Mouse (Mus musculus): Measurements from ENCODE around the gene Gm10320. TPM values are rescaled to one million over a fixed set of nuclear protein-coding genes. Genes with fewer than 3 reads are reported as not detected.
A peak's percentile ranks its signal among the peaks of the same experiment; 100 is the strongest.

The Gm10320 gene
- polyA plus RNA-seq, 1 experiment from 2014 or later = 0.81 TPM

DNA sequence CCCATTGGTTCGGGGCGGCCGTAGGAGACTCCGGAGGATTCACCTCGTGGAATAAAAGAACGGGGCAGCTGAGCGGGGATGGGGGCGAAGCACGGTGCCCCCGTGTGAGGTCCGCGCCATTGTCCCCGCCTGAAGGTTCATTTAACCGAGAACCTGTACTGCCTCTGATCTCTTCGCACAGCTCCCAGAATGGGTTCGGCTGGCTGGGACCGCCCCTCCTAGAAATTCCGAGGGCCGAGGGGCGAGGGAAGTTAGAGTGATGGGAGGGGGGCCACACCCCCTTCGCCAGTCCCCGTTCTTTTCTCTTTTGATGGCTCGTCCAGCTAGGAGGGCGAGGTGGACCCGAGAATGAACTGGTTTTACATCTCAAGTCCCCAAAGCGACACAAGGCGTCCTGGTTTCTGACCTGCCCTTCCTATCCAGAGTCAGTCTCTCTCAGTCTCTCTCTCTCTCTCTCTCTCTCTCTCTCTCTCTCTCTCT is 12.4 kb upstream of the Gm10320 start:
- peaks cover 12 to 17% of the 10 kb centered on the region in 2 experiments for H3K4me1 ChIP-seq (ENCODE audit: control insufficient read depth in 2 of 2, insufficient read depth in 2 of 2, low read length in 2 of 2)
- no peaks in the 10 kb centered on the region for H3K36me3 ChIP-seq (ENCODE audit: control insufficient read depth, insufficient read depth, low read length)
- H3K9ac ChIP-seq (ENCODE audit: low read length) = no peak overlapping the region
- H3K27me3 ChIP-seq (ENCODE audit: control insufficient read depth, insufficient read depth, low read length) = peaks cover 89% of the 10 kb centered on the region
- peak overlapping the region; percentile 37 to 42 for H3K4me3 ChIP-seq (ENCODE audit: control insufficient read depth in 1 of 2, insufficient read depth in 1 of 2, low read depth in 1 of 2, low read length in 2 of 2)
- H3K4me2 ChIP-seq (ENCODE audit: low read length) = peak overlapping the region; percentile 67
- WGBS = under 1% methylated on average over 27 of the region's 27 CpGs
- no peak for ATAC-seq (ENCODE audit: insufficient number of reproducible peaks, insufficient read depth, low FRiP score, low read depth)
- H3K27ac ChIP-seq (replicated peaks in 1 of 2; ENCODE audit: control insufficient read depth in 1 of 2, insufficient read depth in 1 of 2, low read depth in 2 of 2, low read length in 2 of 2) = no peak overlapping the region
- H3K9me3 ChIP-seq (ENCODE audit: control insufficient read depth, low read length) = no peaks in the 10 kb centered on the region; the same call in 1 of the 2 replicates

DNA sequence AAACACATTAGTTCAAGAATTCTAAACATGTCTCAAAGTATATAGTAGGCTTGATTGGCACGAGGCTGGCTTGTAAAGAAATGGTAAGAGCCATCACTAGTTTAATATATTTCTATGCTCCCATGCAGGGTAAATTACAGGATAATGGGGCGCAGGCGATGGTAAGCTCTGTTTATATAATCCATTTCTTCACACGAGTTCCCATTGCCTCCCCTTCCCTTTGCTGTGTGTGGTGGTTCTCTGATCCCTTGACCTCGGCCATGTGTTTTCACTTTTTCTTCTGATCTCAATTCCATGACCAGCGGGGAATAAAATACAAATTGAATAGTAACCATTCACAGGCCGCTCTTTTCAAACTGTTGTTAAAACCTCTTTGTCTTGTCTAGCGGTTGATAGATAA is 11.8 kb upstream of the Gm10320 start:
- Histone ChIP-seq H3K9ac (ENCODE audit: low read length) (no peak overlapping the region), H3K27ac (replicated peaks in 1 of 2; ENCODE audit: control insufficient read depth in 1 of 2, insufficient read depth in 1 of 2, low read depth in 2 of 2, low read length in 2 of 2) (no peak overlapping the region), H3K4me3 (ENCODE audit: control insufficient read depth in 1 of 2, insufficient read depth in 1 of 2, low read depth in 1 of 2, low read length in 2 of 2) (no peak overlapping the region), H3K4me2 (ENCODE audit: low read length) (no peak overlapping the region), H3K4me1 (ENCODE audit: control insufficient read depth in 2 of 2, insufficient read depth in 2 of 2, low read length in 2 of 2) (peaks cover 12 to 17% of the 10 kb centered on the region in 2 experiments), H3K27me3 (ENCODE audit: control insufficient read depth, insufficient read depth, low read length) (peaks cover 95% of the 10 kb centered on the region), H3K9me3 (ENCODE audit: control insufficient read depth, low read length) (no peaks in the 10 kb centered on the region; the same call in 1 of the 2 replicates), H3K36me3 (ENCODE audit: control insufficient read depth, insufficient read depth, low read length) (no peaks in the 10 kb centered on the region)
- no peak for ATAC-seq (ENCODE audit: insufficient number of reproducible peaks, insufficient read depth, low FRiP score, low read depth)
- 1% methylated on average over 8 of the region's 8 CpGs for WGBS

DNA sequence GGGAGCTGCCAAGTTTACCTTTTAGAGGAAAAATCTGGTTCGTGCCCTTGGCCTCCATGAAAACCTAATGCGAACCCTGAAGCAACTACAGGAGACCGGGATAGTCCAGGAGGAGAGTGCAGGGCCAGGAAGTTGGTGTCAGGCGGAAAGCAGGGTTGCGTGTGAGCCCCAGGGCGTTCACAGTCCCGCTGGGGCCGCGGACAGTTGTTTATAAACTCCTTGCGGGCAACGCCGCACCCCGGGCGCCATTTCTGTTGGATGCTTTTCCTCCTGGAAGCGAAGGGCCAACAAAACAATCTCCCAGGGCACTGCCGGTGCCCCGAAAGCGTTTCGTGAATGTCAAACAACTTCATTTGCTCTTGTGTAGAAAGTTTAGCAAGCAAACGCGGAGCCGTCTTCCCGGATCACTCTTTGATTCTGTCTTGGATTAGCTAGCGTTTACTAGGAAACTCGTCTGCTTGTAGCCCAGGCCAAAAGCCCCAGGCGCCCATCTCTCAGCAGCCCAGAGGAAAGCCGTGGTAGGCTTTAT is 11.1 kb upstream of the Gm10320 start:
- WGBS = under 1% methylated on average over 27 of the region's 27 CpGs

DNA sequence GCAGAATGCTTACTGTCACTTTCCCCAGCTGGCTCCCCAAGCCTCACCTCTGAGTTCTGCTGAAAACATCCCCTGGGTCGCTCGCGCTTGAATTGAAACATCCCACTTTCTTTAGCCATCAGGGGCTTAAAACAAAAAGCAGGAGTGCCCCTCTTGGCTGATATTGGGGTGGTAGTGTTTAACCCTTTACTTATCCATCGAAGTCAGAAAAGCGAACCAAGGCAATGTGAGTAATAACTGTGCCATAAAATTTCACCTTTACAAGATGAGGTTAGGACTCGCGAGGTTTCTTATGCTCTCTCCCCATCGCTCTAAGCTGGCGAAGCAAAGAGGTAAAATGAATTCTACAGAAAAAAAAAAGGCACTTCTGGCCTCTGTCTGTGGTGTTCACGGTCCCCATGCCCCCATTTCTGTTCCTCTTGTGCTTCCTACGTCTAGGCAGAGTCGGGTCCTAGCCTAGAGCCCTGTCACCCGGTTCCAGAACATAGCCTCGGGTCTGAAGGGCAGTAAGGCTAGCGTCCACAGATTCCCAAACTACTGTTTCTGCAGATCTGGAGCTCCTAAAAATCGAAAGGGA is 10.5 kb upstream of the Gm10320 start:
- 2% methylated on average over 16 of the region's 16 CpGs for WGBS

More for the DNA sequence above, 11.1 kb upstream of the Gm10320 start:
- peak overlapping the region; percentile 51 for H3K4me2 ChIP-seq (ENCODE audit: low read length)
- H3K27me3 ChIP-seq (ENCODE audit: control insufficient read depth, insufficient read depth, low read length) = peaks cover 96% of the 10 kb centered on the region
- no peaks in the 10 kb centered on the region for H3K36me3 ChIP-seq (ENCODE audit: control insufficient read depth, insufficient read depth, low read length)
- no peak overlapping the region for H3K9ac ChIP-seq (ENCODE audit: low read length)
- H3K9me3 ChIP-seq (ENCODE audit: control insufficient read depth, low read length) = no peaks in the 10 kb centered on the region; the same call in 1 of the 2 replicates
- H3K4me1 ChIP-seq (ENCODE audit: control insufficient read depth in 2 of 2, insufficient read depth in 2 of 2, low read length in 2 of 2) = peaks cover 12 to 17% of the 10 kb centered on the region in 2 experiments
- ATAC-seq (ENCODE audit: insufficient number of reproducible peaks, insufficient read depth, low FRiP score, low read depth) = no peak
- H3K27ac ChIP-seq (replicated peaks in 1 of 2; ENCODE audit: control insufficient read depth in 1 of 2, insufficient read depth in 1 of 2, low read depth in 2 of 2, low read length in 2 of 2) = no peak overlapping the region
- peak overlapping the region; percentile 19 to 28 for H3K4me3 ChIP-seq (ENCODE audit: control insufficient read depth in 1 of 2, insufficient read depth in 1 of 2, low read depth in 1 of 2, low read length in 2 of 2)

DNA sequence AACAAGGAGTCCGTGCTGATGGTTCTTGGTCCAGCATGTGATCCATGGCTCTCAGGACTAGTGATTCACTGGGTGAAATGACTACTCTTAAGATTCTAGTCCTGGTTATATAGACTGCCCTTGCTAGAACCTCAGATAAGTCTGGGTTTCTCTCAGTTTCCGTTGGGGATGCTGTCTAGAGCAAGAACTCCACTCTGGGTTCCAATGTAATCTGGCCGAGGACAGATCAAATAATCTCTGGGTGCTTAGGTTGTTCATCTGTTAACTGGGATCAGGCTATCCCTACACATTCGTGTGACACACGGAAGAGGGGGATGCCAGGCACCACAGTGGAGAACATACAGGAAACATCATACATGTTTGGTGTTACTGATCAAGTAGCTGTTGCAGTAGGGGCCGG is 9.5 kb upstream of the Gm10320 start:
- no peak for ATAC-seq (ENCODE audit: insufficient number of reproducible peaks, insufficient read depth, low FRiP score, low read depth)
- WGBS = 8% methylated on average over 6 of the region's 6 CpGs
- Histone ChIP-seq H3K36me3 (ENCODE audit: control insufficient read depth, insufficient read depth, low read length) (no peaks in the 10 kb centered on the region), H3K27ac (replicated peaks in 1 of 2; ENCODE audit: control insufficient read depth in 1 of 2, insufficient read depth in 1 of 2, low read depth in 2 of 2, low read length in 2 of 2) (no peak overlapping the region), H3K4me2 (ENCODE audit: low read length) (no peak overlapping the region), H3K4me1 (ENCODE audit: control insufficient read depth in 2 of 2, insufficient read depth in 2 of 2, low read length in 2 of 2) (peaks cover 12 to 17% of the 10 kb centered on the region in 2 experiments), H3K4me3 (ENCODE audit: control insufficient read depth in 1 of 2, insufficient read depth in 1 of 2, low read depth in 1 of 2, low read length in 2 of 2) (no peak overlapping the region), H3K9ac (ENCODE audit: low read length) (no peak overlapping the region), H3K9me3 (ENCODE audit: control insufficient read depth, low read length) (no peaks in the 10 kb centered on the region; the same call in 1 of the 2 replicates), H3K27me3 (ENCODE audit: control insufficient read depth, insufficient read depth, low read length) (peaks cover 93% of the 10 kb centered on the region)

More for the DNA sequence above, 10.5 kb upstream of the Gm10320 start:
- ATAC-seq (ENCODE audit: insufficient number of reproducible peaks, insufficient read depth, low FRiP score, low read depth) = no peak
- Histone ChIP-seq H3K4me1 (ENCODE audit: control insufficient read depth in 2 of 2, insufficient read depth in 2 of 2, low read length in 2 of 2) (peaks cover 12 to 17% of the 10 kb centered on the region in 2 experiments), H3K9ac (ENCODE audit: low read length) (no peak overlapping the region), H3K27ac (replicated peaks in 1 of 2; ENCODE audit: control insufficient read depth in 1 of 2, insufficient read depth in 1 of 2, low read depth in 2 of 2, low read length in 2 of 2) (no peak overlapping the region), H3K4me3 (ENCODE audit: control insufficient read depth in 1 of 2, insufficient read depth in 1 of 2, low read depth in 1 of 2, low read length in 2 of 2) (peak overlapping the region in 1 of 2 experiments; percentile 28; a peak in 1 of 4 replicates), H3K27me3 (ENCODE audit: control insufficient read depth, insufficient read depth, low read length) (peaks cover 96% of the 10 kb centered on the region), H3K4me2 (ENCODE audit: low read length) (peak overlapping the region; percentile 51), H3K36me3 (ENCODE audit: control insufficient read depth, insufficient read depth, low read length) (no peaks in the 10 kb centered on the region), H3K9me3 (ENCODE audit: control insufficient read depth, low read length) (no peaks in the 10 kb centered on the region; the same call in 1 of the 2 replicates)

DNA sequence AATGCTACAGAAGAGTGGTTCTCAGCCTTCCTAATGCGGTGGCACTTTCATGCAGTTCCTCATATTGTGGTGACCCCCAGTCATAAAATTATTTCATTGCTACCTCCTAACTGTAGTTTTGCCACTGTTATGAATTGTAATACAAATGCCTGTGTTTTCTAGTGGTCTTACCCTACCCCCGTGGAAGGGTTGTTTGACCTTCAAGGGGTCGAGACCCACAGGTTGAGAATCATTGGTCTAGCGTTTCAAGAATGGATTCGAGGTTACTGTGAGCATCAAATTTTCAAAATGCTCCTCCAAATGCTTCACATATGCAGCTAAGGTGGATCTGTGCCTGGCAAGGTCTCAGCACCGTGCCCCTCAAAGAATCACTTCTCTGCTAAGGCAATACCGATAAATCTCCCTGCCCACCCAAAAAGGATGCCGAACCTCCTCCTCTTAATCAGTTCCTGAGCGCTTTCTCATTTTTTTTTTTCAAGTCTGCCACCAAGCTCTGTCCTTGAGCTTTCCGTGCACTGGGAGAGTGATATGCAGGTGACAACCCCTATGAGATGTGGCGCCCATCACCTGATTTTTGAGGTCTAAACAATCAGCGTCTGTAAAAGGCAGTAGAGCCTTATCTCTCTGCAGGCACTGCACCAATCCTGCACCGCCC is 8.8 kb upstream of the Gm10320 start:
- Histone ChIP-seq H3K9me3 (ENCODE audit: control insufficient read depth, low read length) (no peaks in the 10 kb centered on the region; the same call in 1 of the 2 replicates), H3K27ac (replicated peaks in 1 of 2; ENCODE audit: control insufficient read depth in 1 of 2, insufficient read depth in 1 of 2, low read depth in 2 of 2, low read length in 2 of 2) (no peak overlapping the region), H3K4me2 (ENCODE audit: low read length) (no peak overlapping the region), H3K36me3 (ENCODE audit: control insufficient read depth, insufficient read depth, low read length) (no peaks in the 10 kb centered on the region), H3K9ac (ENCODE audit: low read length) (no peak overlapping the region), H3K4me3 (ENCODE audit: control insufficient read depth in 1 of 2, insufficient read depth in 1 of 2, low read depth in 1 of 2, low read length in 2 of 2) (no peak overlapping the region), H3K4me1 (ENCODE audit: control insufficient read depth in 2 of 2, insufficient read depth in 2 of 2, low read length in 2 of 2) (peaks cover 12 to 17% of the 10 kb centered on the region in 2 experiments), H3K27me3 (ENCODE audit: control insufficient read depth, insufficient read depth, low read length) (peaks cover 86% of the 10 kb centered on the region)
- ATAC-seq (ENCODE audit: insufficient number of reproducible peaks, insufficient read depth, low FRiP score, low read depth) = no peak
- WGBS = 22% methylated on average over 13 of the region's 13 CpGs

DNA sequence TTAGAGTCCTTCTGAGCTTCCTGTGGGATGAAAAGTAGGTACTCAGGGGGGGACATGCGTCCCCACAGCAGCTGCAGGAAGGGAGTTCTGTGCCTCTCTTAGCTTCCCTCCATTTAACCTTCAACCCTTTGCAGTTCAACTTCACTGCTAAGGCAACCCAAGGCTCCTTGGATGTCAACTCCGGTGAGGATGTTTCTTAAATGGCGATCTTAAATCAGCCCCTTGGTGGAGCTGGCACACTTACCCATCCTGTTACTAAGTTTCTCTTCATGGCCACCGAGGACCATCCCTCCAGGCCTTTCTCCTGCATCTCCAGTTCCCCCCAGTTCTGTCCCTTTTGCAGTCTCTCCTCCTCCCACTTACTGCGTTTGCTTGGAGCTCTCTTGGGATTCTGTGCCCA is 6.8 kb upstream of the Gm10320 start:
- Histone ChIP-seq H3K9me3 (ENCODE audit: control insufficient read depth, low read length) (no peaks in the 10 kb centered on the region), H3K9ac (ENCODE audit: low read length) (no peak overlapping the region), H3K36me3 (ENCODE audit: control insufficient read depth, insufficient read depth, low read length) (no peaks in the 10 kb centered on the region), H3K4me3 (ENCODE audit: control insufficient read depth in 1 of 2, insufficient read depth in 1 of 2, low read depth in 1 of 2, low read length in 2 of 2) (no peak overlapping the region), H3K4me2 (ENCODE audit: low read length) (no peak overlapping the region), H3K27ac (replicated peaks in 1 of 2; ENCODE audit: control insufficient read depth in 1 of 2, insufficient read depth in 1 of 2, low read depth in 2 of 2, low read length in 2 of 2) (no peak overlapping the region), H3K27me3 (ENCODE audit: control insufficient read depth, insufficient read depth, low read length) (peaks cover 69% of the 10 kb centered on the region), H3K4me1 (ENCODE audit: control insufficient read depth in 2 of 2, insufficient read depth in 2 of 2, low read length in 2 of 2) (peaks cover 5 to 8% of the 10 kb centered on the region in 2 experiments)
- 50% methylated on average over 5 of the region's 5 CpGs for WGBS
- ATAC-seq (ENCODE audit: insufficient number of reproducible peaks, insufficient read depth, low FRiP score, low read depth) = no peak
